Mouse (Mus musculus) T-helper 17 cell (primary cell): Measurements from ENCODE around the gene Slc9a9.

Experiments used
- in situ Hi-C, 2 experiments: fragments of 300-600 bp; cut with MboI, MseI; formaldehyde crosslinking; loops; 1 replicate in 1 of 2; 2 replicates in 1 of 2; pipeline ENCODE4 v1.15.1; 2025; ENCODE audit warnings: high pct_unique_total_duplicates in 2 of 2

Gene Slc9a9

DNA sequence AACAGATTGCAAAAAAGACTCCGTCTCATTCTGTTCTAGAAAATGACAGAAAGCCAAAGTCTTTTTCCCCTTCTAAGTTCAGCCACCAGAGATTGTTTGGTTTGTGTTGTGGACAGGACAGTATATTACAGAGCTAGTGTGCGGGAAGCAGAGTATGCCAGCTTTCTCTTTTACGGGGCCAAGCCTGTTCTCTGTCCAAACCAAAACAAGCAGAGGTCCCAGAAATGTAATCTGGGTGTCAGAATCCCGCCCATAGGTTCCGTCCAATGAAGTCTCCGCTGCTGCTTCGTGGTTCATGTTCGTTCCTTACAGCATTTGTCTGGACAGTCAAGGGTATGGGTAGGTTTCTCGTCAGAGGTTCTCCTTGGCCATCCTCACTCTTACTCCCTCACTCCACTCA, 242.4 kb downstream of the Slc9a9 start:
- in situ Hi-C loops, result no loop called here

DNA sequence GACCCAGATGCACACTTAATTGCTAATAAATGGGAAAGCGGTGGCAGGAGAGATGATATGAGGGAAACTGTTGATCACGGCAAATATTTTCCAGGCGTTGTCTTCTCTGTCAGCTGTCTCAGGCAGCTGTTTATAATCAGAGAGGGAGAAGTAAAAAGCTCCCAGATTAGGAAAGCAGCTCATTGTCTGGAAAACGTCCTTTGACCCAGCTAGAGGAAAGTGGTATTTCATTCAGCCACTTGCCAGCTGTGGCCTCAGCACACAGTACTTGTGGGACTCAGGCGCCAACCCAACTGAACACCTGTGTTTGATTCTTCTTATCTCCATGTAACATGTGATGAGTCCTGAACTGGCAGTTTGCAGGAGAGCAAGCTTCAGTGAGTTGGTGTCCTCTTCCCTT, 252.4 kb downstream of the Slc9a9 start:
- in situ Hi-C loops, result no loop called here

GRCm38 (mm10) chr9:94925845-94926244, 256.1 kb downstream of the Slc9a9 start:
- in situ Hi-C loops, result no loop called here

- in situ Hi-C loops, result no loop called here
Measured at GRCm38 (mm10) chr9:94927101-94927500, 257.4 kb downstream of the Slc9a9 start.

DNA sequence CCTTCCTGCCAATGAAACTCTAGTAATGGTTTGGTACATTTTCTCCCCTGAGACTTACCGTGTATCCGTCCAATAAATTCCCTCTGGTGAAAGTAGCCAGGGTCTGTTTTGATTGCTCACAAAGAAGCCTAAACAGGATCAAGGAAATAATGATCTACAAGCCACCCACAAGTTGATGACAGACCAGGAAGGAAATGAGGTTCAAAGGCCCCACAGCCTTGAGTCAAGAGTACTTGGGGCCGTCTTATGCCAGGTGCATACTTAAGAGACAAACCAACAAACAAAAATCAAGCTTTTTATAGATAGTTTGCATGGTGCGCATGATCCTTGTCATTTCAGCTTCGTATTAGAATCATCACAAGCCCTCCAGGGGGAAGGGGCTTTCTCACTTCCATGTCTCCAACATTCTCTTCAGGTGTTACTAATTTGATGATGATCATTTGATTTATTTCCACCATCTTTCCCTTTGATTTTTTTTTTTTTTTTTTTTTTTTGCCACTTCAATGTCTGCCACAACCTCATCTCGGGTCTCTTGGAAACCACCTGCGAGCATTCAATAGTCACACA, 275.9 kb downstream of the Slc9a9 start:
- in situ Hi-C loops, result loop anchor here in 1 of 2 experiments (5.0 kb wide), 1 partner anchor 462 kb away; the partner anchor contains the start of gene Chst2

DNA sequence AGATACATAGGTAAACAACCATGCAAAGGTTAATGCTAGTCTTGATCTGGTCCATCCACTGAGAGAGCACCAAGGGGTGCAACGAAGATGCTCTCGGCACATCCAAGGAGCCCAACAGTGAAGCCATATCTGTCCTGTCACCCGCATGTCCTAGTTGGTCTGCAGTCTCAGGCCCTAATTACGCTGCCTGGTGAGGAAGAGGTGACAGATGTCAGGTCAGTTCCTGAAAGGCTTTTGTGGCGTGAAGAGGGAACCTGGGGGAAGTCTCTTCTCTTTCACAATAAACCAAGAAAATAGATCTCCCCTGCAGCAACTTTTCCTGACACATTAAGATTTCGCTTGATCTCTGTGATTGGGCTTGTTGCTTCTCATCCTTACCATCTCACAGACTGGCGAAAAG, 277.5 kb downstream of the Slc9a9 start:
- in situ Hi-C loops, result loop anchor here in 1 of 2 experiments (5.0 kb wide), 1 partner anchor 460 kb away; the partner anchor contains the start of gene Chst2

DNA sequence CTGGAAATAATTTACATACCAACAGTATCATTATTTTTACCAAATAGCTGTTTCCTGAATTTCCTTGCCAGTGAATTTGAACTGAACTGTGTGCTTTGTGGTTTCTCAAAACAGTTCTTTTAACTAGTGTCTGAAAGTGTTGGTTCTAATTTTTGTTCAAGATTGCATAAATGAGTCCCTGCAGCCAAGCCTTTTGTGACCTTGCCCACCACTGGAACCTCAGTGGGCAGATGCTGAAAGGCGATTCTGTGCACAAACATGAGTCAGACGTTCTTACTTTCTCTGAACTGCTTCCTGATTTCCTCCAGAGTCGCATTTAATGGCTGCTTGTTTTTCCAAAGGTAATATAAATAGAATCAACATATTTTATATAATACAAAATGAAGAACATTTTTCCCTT, 281.0 kb downstream of the Slc9a9 start:
- in situ Hi-C loops, result no loop called here

DNA sequence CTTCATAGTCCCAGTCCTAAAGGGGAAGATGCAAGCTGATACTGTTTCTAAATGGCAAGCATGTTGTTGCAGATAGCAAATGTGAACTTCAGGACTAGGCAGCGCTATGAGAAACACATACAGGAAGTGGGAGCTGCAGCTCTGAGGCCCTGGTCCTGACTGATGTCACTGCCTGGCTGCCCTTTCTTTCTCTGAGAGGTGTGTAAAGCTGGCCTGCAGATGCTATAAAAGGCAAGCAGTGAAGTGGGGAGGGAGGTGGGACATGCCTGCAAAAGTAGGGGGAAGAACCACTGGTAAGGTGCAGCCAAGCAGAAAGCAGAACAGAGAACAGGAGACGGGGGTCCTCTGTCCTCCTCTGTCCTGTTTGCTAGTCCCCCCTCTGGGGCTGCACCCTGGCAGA, 285.9 kb downstream of the Slc9a9 start:
- in situ Hi-C loops, result no loop called here

- in situ Hi-C loops, result no loop called here
Measured at GRCm38 (mm10) chr9:94958382-94958781, 288.7 kb downstream of the Slc9a9 start.

DNA sequence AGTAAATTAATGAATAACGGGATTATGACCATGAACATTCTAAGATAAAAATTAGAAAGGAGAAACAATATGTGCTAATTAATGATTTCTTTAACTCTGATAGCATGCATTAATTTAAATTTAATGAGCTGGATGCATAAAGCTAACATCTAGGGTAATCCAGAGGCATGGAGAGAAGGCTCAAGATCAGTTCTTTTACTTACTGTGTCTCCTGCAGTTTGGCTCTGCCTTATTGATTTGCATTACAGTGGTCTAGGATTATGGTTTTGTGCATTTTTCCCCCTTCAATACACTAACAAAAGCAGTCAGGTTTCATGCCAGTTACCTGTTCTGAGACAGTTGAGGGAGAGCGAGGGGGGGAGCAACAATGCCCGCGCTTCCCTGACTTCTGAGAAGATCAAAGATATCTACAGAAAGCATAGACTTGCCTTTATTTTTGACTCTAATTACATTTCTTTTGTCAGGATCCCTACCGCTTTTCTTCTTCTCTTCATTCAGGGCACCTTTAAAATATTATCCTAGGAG, 298.9 kb downstream of the Slc9a9 start:
- in situ Hi-C loops, result no loop called here

GRCm38 (mm10) chr9:94969131-94969530, 299.4 kb downstream of the Slc9a9 start:
- in situ Hi-C loops, result no loop called here

DNA sequence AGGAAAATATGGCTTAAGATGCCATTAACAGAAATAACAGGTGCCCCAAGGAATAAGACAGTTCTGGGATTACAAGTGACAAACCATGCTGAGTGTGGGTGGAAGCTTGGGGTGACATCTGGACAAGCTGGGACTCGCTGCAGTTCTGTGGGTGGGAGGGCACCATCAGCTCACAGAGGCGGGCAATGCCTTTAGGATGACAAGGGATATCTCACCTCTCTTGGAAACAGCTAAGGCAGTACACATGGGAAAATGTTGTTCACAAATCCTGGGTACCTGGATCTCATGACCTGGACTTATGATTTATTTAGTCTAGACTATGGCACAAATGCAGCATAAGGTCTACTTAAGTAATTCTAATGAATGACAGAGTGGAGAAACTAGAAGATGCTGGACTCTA, 302.3 kb downstream of the Slc9a9 start:
- in situ Hi-C loops, result no loop called here

DNA sequence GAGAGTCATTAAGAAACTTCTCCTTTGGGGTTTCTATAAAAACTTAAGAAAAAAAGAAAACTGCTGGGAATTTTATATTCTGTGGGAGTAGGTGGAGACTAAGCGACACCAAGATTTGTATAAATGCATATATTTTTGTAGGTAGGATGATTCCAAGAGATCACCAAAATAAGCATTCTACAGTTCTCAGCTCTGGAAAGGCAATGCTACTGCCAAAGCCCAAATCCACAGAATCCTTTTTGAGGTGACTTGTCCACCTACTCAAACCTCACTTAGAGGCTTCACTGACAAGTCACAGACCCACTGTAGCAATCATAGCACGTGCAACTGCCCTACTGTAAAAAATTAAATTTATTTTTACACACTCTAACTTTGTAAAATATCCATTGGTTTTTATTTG, 303.0 kb downstream of the Slc9a9 start:
- in situ Hi-C loops, result no loop called here

DNA sequence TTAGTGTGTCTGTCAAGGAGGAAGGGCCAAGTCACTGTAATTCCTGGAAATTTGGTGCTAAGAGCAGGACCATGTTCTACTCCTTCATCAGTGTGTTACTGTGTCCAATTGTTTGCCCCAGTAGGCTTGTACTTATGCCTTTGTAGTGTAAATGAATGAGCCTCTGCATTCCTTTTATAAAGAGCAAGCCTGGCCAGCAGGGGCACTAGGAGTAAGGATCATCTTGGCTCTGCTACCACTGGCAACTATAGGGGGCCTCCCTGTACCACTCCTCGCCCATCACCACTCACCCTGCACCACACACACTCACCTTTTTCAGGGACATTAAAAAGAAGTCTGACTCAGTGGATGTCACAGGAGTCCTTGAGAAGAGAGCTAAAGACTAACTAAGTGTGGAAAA, 306.5 kb downstream of the Slc9a9 start:
- in situ Hi-C loops, result no loop called here

DNA sequence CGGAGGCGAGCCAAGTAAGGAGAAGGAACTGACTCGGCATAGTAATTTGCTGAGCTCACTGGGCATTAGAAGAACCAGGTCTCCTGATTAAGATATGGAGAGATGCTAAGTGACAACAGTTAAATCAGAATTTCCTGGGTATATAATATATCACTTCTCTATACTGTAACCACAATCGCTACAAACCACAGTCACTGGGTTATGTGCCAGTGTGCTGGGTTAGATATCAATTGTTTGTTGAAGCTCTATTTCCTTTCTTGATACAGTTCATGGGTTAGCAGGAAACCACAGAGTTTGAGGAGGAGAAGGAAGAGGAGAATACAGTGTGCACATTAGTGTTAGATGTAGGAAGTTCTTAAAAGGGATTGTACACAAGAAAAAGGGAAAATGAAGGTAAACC, 323.9 kb downstream of the Slc9a9 start:
- in situ Hi-C loops, result no loop called here

GRCm38 (mm10) chr9:95020136-95020706, 350.5 kb downstream of the Slc9a9 start:
- in situ Hi-C loops, result no loop called here

DNA sequence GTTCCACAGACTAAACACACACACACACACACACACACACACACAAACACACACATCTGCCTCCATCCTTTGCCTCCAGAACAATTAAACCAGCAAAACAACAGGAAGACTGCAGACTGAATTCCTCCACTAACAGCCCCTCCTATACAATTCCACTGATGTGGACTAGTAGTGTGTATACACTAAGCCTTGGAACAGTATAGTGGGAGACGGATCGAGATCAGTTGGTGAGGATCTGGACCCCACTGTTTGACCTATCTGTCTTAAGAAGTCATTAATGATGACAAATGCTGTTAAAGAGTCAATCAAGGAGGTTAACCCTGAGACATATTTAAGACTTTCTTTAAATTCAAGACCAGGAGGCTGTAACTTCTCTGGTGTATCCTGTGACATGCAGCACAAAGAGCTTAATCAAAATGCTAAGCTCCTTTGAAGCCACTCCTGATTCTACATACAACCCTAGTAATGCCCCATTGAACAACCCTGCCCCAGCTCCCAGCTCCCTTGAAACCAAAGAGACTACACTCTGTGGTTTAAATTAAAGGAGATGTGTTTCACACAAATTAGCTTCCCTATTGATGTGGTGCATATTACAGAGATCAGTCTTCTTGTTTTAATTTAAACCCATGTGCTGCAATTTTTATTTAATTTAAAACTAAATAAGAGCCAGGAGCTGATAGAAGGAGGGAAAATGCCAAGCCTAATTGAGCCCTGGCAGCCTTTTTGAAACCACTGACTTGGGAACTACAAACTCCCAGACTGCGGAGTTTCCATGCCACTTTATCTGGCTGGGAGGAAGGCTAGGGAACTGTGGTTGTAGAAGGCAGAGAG, 364.6 kb downstream of the Slc9a9 start:
- in situ Hi-C loops, result no loop called here

DNA sequence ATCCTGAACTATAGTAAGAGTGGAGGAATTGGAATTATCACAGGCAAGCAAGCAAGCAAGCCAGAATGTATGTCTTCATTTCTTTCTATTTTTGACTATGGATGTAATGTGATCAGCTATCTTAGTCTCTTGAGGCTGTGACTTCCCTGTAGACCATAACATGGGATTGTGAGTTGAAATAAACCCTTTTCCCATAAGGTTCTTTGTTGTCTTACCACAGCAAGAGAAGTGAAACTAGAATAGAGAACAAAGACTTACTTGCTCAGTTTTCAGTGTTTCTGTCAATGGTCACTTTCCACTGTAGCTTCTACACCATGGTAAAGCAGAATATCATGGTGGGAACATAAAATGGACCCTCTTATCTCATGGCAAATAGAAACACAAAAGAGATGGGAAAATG, 366.5 kb downstream of the Slc9a9 start:
- in situ Hi-C loops, result no loop called here

GRCm38 (mm10) chr9:95042420-95042819, 372.7 kb downstream of the Slc9a9 start:
- in situ Hi-C loops, result no loop called here

- in situ Hi-C loops, result no loop called here
Measured at GRCm38 (mm10) chr9:95052160-95052559, 382.5 kb downstream of the Slc9a9 start.

GRCm38 (mm10) chr9:95053183-95053582, 383.5 kb downstream of the Slc9a9 start:
- in situ Hi-C loops, result no loop called here

GRCm38 (mm10) chr9:95055843-95056242, 386.1 kb downstream of the Slc9a9 start:
- in situ Hi-C loops, result no loop called here

GRCm38 (mm10) chr9:95060702-95061101, 391.0 kb downstream of the Slc9a9 start:
- in situ Hi-C loops, result no loop called here
